Mouse (Mus musculus): ENCODE data around the gene Iqcc. TPM values are rescaled to one million over a fixed set of nuclear protein-coding genes. Genes with fewer than 3 reads are reported as not detected.

Gene Iqcc
- polyA plus RNA-seq (2016; fragmentation: Nextera tagmentation; extraction: Ambion mirVana): 32.5 and 32.6 TPM in 2 replicates

- 6% methylated on average over 44 of the region's 44 CpGs for WGBS
- Histone ChIP-seq H3K4me3 (peak within 1 kb of the TSS; percentile 46), H3K27ac (0 out of 2 replicates have a peak within 1 kb of the TSS, but pooled peaks have one; percentile 1), H3K9me3 (no peaks in the 10 kb centered on the region), H3K4me2 (replicated peaks) (peak within 1 kb of the TSS; percentile 85), H3K4me1 (peaks cover 19% of the 10 kb centered on the region), H3K36me3 (peaks cover 19% of the 10 kb centered on the region; the same call in 1 of the 2 replicates), H3K9ac (peak within 1 kb of the TSS; percentile 67), H3K27me3 (replicated peaks) (no peaks in the 10 kb centered on the region)
- peak; percentile 82 for ATAC-seq (ENCODE audit: low FRiP score, low read depth)
Observed at GRCm38 (mm10) chr4:129618786-129619691, at the start of gene Iqcc. Iqcc (minus strand) TSS chr4:129619099.

- no peak for ATAC-seq (ENCODE audit: low FRiP score, low read depth)
- H3K4me2 ChIP-seq (replicated peaks): no peak overlapping the region
- no peak overlapping the region for H3K9ac ChIP-seq
- no peak overlapping the region for H3K4me3 ChIP-seq
- no peak overlapping the region for H3K27ac ChIP-seq
- peaks cover 34% of the 10 kb centered on the region for H3K36me3 ChIP-seq
- no peaks in the 10 kb centered on the region for H3K9me3 ChIP-seq
- no peaks in the 10 kb centered on the region for H3K4me1 ChIP-seq
- WGBS: 88% methylated on average over 3 of the region's 3 CpGs
- H3K27me3 ChIP-seq (replicated peaks): no peaks in the 10 kb centered on the region
Observed at GRCm38 (mm10) chr4:129662255-129662813, 43.4 kb upstream of the Iqcc start.

GRCm38 (mm10) chr4:129661584-129661983, 42.7 kb upstream of the Iqcc start:
- H3K4me1 ChIP-seq: no peaks in the 10 kb centered on the region
- ATAC-seq (ENCODE audit: low FRiP score, low read depth): no peak
- H3K4me3 ChIP-seq: no peak overlapping the region
- 94% methylated on average over 3 of the region's 3 CpGs for WGBS
- H3K36me3 ChIP-seq: peaks cover 40% of the 10 kb centered on the region
- no peak overlapping the region for H3K9ac ChIP-seq
- H3K27me3 ChIP-seq (replicated peaks): no peaks in the 10 kb centered on the region
- H3K9me3 ChIP-seq: no peaks in the 10 kb centered on the region
- no peak overlapping the region for H3K4me2 ChIP-seq (replicated peaks)
- no peak overlapping the region for H3K27ac ChIP-seq

GRCm38 (mm10) chr4:129654770-129655169, 35.9 kb upstream of the Iqcc start:
- H3K36me3 ChIP-seq: peaks cover 86% of the 10 kb centered on the region
- WGBS: 95% methylated on average over 14 of the region's 14 CpGs
- no peak overlapping the region for H3K9ac ChIP-seq
- H3K27me3 ChIP-seq (replicated peaks): no peaks in the 10 kb centered on the region
- no peak for ATAC-seq (ENCODE audit: low FRiP score, low read depth)
- H3K9me3 ChIP-seq: no peaks in the 10 kb centered on the region
- no peak overlapping the region for H3K4me3 ChIP-seq
- no peak overlapping the region for H3K4me2 ChIP-seq (replicated peaks)
- H3K4me1 ChIP-seq: no peaks in the 10 kb centered on the region
- H3K27ac ChIP-seq: no peak overlapping the region

GRCm38 (mm10) chr4:129650359-129650758, 31.5 kb upstream of the Iqcc start:
- Histone ChIP-seq H3K9ac (no peak overlapping the region), H3K4me1 (no peaks in the 10 kb centered on the region), H3K27me3 (replicated peaks) (no peaks in the 10 kb centered on the region), H3K27ac (no peak overlapping the region), H3K9me3 (no peaks in the 10 kb centered on the region), H3K36me3 (peaks cover 92% of the 10 kb centered on the region), H3K4me2 (replicated peaks) (no peak overlapping the region), H3K4me3 (no peak overlapping the region)
- WGBS: 96% methylated on average over 8 of the region's 8 CpGs
- no peak for ATAC-seq (ENCODE audit: low FRiP score, low read depth)

GRCm38 (mm10) chr4:129648656-129649055, 29.8 kb upstream of the Iqcc start:
- Histone ChIP-seq H3K36me3 (peaks cover 81% of the 10 kb centered on the region), H3K27me3 (replicated peaks) (no peaks in the 10 kb centered on the region), H3K4me2 (replicated peaks) (no peak overlapping the region), H3K9me3 (no peaks in the 10 kb centered on the region), H3K27ac (no peak overlapping the region), H3K4me1 (no peaks in the 10 kb centered on the region), H3K9ac (no peak overlapping the region), H3K4me3 (no peak overlapping the region)
- WGBS: 92% methylated on average over 1 of the region's 1 CpGs
- ATAC-seq (ENCODE audit: low FRiP score, low read depth): no peak

GRCm38 (mm10) chr4:129645204-129645603, 26.3 kb upstream of the Iqcc start:
- WGBS: 91% methylated on average over 6 of the region's 6 CpGs
- H3K27ac ChIP-seq: no peak overlapping the region
- H3K36me3 ChIP-seq: peaks cover 53% of the 10 kb centered on the region
- no peak overlapping the region for H3K4me3 ChIP-seq
- H3K4me2 ChIP-seq (replicated peaks): no peak overlapping the region
- no peaks in the 10 kb centered on the region for H3K27me3 ChIP-seq (replicated peaks)
- H3K4me1 ChIP-seq: peaks cover 6% of the 10 kb centered on the region; the same call in 1 of the 2 replicates
- ATAC-seq (ENCODE audit: low FRiP score, low read depth): no peak
- no peak overlapping the region for H3K9ac ChIP-seq
- no peaks in the 10 kb centered on the region for H3K9me3 ChIP-seq

GRCm38 (mm10) chr4:129641756-129642155, 22.9 kb upstream of the Iqcc start:
- peak overlapping the region; percentile 95; the same call in 1 of the 2 replicates for H3K4me2 ChIP-seq (replicated peaks)
- no peaks in the 10 kb centered on the region for H3K27me3 ChIP-seq (replicated peaks)
- no peak overlapping the region for H3K4me3 ChIP-seq
- peaks cover 23% of the 10 kb centered on the region for H3K4me1 ChIP-seq
- ATAC-seq (ENCODE audit: low FRiP score, low read depth): no peak
- no peaks in the 10 kb centered on the region for H3K9me3 ChIP-seq
- peaks cover 43% of the 10 kb centered on the region for H3K36me3 ChIP-seq
- no peak overlapping the region for H3K9ac ChIP-seq
- WGBS: 52% methylated on average over 5 of the region's 5 CpGs
- no peak overlapping the region for H3K27ac ChIP-seq

GRCm38 (mm10) chr4:129640638-129641467, 22.0 kb upstream of the Iqcc start, which contains the start of gene Txlna:
Txlna (minus strand) TSS chr4:129641065.
- Histone ChIP-seq H3K9ac (peak within 1 kb of the TSS; percentile 85), H3K27ac (peak within 1 kb of the TSS; percentile 81), H3K4me2 (replicated peaks) (peak within 1 kb of the TSS; percentile 95), H3K36me3 (peaks cover 44% of the 10 kb centered on the region), H3K4me3 (peak within 1 kb of the TSS; percentile 66), H3K4me1 (peaks cover 23% of the 10 kb centered on the region), H3K27me3 (replicated peaks) (no peaks in the 10 kb centered on the region), H3K9me3 (no peaks in the 10 kb centered on the region)
- WGBS: under 1% methylated on average over 60 of the region's 60 CpGs
- peak; percentile 97 for ATAC-seq (ENCODE audit: low FRiP score, low read depth)

GRCm38 (mm10) chr4:129640101-129640637, 21.3 kb upstream of the Iqcc start:
- no peak for ATAC-seq (ENCODE audit: low FRiP score, low read depth)
- H3K4me3 ChIP-seq: peak overlapping the region; percentile 66
- peaks cover 23% of the 10 kb centered on the region for H3K4me1 ChIP-seq
- WGBS: 7% methylated on average over 17 of the region's 17 CpGs
- H3K36me3 ChIP-seq: peaks cover 43% of the 10 kb centered on the region
- H3K27me3 ChIP-seq (replicated peaks): no peaks in the 10 kb centered on the region
- H3K27ac ChIP-seq: peak overlapping the region; percentile 29; the same call in 1 of the 2 replicates
- H3K4me2 ChIP-seq (replicated peaks): peak overlapping the region; percentile 95
- peak overlapping the region; percentile 85 for H3K9ac ChIP-seq
- H3K9me3 ChIP-seq: no peaks in the 10 kb centered on the region

- Histone ChIP-seq H3K27me3 (replicated peaks) (no peaks in the 10 kb centered on the region), H3K4me2 (replicated peaks) (peak overlapping the region; percentile 95), H3K4me1 (peaks cover 23% of the 10 kb centered on the region), H3K9me3 (no peaks in the 10 kb centered on the region), H3K36me3 (peaks cover 47% of the 10 kb centered on the region), H3K4me3 (0 out of 2 replicates have a peak overlapping the region, but pooled peaks have one; percentile 66), H3K27ac (no peak overlapping the region), H3K9ac (peak overlapping the region; percentile 85)
- no peak for ATAC-seq (ENCODE audit: low FRiP score, low read depth)
- whole genome bisulfite sequencing: 89% methylated on average over 15 of the region's 15 CpGs
Observed at GRCm38 (mm10) chr4:129639221-129639620, 20.3 kb upstream of the Iqcc start.
